Mouse (Mus musculus): ENCODE results near the gene Dennd6a. TPM values are rescaled to one million over a fixed set of nuclear protein-coding genes. Genes with fewer than 3 reads are reported as not detected.
A peak's percentile ranks its signal among the peaks of the same experiment; 100 is the strongest.

Dennd6a gene
- polyA plus RNA-seq, 1 experiment from 2014 or later: 33.2 TPM

DNA sequence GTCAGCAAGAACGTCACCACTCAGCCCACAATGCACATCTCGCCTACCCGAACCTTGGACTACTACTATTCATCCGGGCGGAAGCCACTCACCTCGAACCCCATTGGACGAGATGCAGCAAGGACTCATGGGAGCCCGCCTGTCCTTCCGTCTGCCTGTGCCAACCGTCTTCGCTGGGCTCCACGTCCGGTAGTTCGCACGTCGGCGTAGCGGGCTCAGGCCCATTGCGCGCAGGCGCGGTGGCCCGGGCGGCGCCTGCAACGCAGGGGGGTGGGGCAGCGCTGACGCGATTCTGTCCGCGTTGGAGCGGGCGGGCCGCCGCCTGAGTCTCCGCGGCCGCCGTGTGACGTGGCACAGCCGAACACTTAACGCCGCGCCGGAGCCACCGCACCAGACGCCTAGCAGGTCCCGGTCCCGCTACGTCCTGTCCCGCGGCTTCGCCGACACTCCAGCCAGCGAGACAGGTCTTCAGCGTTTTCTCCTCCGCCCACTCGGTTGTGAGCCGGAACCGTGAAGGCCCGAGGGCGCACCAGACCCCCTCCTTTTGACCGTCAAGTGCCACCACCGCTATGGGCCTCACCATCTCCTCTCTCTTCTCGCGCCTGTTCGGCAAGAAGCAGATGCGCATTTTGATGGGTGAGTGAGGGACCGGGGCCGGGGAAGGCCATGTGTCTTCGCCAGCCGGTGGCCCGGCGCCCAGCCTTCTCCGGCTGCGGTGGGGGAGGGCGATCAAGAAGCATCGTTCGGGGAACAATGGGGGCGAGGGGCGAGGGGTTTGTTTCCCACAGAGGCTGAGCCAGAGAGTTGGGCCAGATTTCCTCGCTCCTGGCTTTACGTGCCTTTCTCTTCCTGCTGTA lies 64.4 kb downstream of the Dennd6a start, which contains the start of gene Arf4:
Arf4 (plus strand) TSS at position 224 of the 857 bp plus-strand sequence.
- WGBS: under 1% methylated on average over 83 of the region's 83 CpGs

DNA sequence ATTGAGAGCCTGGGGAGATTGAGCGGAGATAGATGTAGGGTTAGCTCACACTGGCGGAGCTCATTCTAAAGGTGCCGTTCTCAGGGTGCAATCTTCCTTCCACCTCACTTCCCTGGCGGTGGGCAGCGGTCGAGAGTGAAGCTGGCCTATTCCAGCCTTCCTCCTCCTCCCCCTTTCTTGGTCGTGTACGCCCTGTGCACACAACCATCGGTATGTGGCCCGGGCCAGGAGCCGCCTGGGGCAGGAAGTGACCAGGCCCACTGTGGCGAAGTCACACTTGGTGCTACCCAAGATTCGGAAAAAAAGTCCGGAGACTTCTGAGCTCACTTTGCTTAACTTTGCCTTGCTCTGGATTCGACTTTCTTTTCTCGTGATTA lies 65.0 kb downstream of the Dennd6a start:
- H3K27ac ChIP-seq: peak overlapping the region; percentile 94
- 0 out of 2 replicates have a peak, but pooled peaks cover 2% of the 10 kb centered on the region for H3K36me3 ChIP-seq
- DNase-seq (ENCODE audit: low spot score): peak; percentile 73
- H3K4me1 ChIP-seq: peaks cover 15% of the 10 kb centered on the region
- H3K4me3 ChIP-seq: peak overlapping the region; percentile 86
- 1% methylated on average over 16 of the region's 16 CpGs for WGBS
- no peaks in the 10 kb centered on the region for H3K9me3 ChIP-seq (replicated peaks)
- no peaks in the 10 kb centered on the region for H3K27me3 ChIP-seq (ENCODE audit: low read depth, poor library complexity, severe bottlenecking)

More for the DNA sequence above, 64.4 kb downstream of the Dennd6a start, which contains the start of gene Arf4:
- H3K9me3 ChIP-seq (replicated peaks): no peaks in the 10 kb centered on the region
- peak within 1 kb of the TSS; percentile 94 for H3K27ac ChIP-seq
- H3K4me1 ChIP-seq: peaks cover 15% of the 10 kb centered on the region
- H3K4me3 ChIP-seq: peak within 1 kb of the TSS; percentile 86
- peak; percentile 96 for DNase-seq (ENCODE audit: low spot score)
- no peaks in the 10 kb centered on the region for H3K27me3 ChIP-seq (ENCODE audit: low read depth, poor library complexity, severe bottlenecking)
- H3K36me3 ChIP-seq: peaks cover 5% of the 10 kb centered on the region; the same call in 1 of the 2 replicates

DNA sequence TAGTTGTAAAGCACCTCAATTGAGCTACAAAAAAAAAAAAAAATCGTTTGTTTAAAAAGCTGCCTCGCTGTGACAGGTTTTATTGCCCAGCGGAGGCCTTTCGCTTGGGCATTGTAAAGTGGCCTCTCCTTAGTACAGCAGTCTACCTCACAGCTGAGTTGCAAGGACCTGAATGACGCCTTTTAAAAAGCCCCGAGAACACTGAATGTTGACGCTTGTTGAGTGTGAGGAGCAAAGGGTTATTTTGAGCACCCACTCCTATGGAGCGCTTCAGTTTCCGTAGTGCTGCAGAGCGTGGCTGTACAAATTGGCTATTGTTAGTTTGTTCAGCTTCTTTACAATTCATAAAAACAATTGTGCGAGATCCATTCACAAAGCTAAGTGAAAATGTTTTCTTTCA lies 65.6 kb downstream of the Dennd6a start:
- peak overlapping the region; percentile 94 for H3K27ac ChIP-seq
- 19% methylated on average over 11 of the region's 11 CpGs for whole genome bisulfite sequencing
- peaks cover 15% of the 10 kb centered on the region for H3K4me1 ChIP-seq
- no peaks in the 10 kb centered on the region for H3K27me3 ChIP-seq (ENCODE audit: low read depth, poor library complexity, severe bottlenecking)
- no peaks in the 10 kb centered on the region for H3K9me3 ChIP-seq (replicated peaks)
- DNase-seq (ENCODE audit: low spot score): no peak
- H3K36me3 ChIP-seq: 0 out of 2 replicates have a peak, but pooled peaks cover 2% of the 10 kb centered on the region
- peak overlapping the region; percentile 86 for H3K4me3 ChIP-seq

DNA sequence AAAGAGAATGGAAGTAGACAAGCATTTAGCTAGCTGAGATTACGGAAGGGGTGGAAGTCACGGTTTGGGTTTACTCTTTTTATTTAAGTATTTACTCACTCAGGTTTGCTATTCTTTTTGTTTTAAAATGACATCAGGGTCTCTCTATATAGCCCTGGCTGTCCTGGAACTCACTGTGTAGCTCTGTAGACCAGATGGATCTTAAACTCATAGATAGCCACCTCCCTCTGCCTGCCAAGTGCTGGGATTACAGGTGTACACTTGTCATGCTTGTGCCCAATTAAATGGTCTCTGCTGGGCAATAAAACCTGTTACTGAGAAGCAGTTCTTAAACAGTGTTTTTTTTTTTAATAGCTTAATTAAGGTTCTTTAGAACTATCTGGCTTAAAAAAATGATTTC lies 66.3 kb downstream of the Dennd6a start:
- no peak for DNase-seq (ENCODE audit: low spot score)
- 81% methylated on average over 2 of the region's 2 CpGs for WGBS
- Histone ChIP-seq H3K9me3 (replicated peaks) (no peaks in the 10 kb centered on the region), H3K27me3 (ENCODE audit: low read depth, poor library complexity, severe bottlenecking) (no peaks in the 10 kb centered on the region), H3K27ac (no peak overlapping the region), H3K36me3 (0 out of 2 replicates have a peak, but pooled peaks cover 2% of the 10 kb centered on the region), H3K4me1 (peaks cover 15% of the 10 kb centered on the region), H3K4me3 (peak overlapping the region; percentile 86)

DNA sequence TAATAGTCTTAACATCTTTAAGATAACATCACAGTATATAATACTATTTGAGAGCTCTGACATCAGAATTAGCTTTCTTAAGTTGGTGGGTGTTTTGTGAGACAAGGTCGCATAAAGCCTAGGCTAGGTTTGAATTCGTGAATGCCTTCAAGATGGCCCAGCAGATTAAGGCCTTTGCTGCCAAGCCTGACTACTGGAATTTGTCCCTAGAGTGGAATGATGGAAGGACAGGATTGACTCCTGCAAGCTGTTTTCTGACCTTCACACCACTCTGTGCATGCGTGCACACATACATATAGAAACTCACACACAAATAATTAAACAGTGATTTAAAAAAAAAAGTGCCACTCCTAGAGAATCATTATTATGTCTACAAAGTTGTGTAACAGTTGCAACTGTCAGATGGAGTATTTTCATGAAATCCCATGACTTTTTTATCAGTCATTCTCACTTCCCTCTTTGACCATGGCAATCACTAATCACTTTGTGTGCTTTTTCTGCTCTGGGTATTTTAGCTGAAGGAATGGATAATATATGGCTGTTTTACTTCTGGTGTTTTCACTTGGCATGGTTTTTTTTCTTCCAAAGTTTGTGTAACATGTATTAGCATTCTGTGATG lies 69.5 kb downstream of the Dennd6a start:
- H3K4me3 ChIP-seq: no peak overlapping the region
- no peak overlapping the region for H3K27ac ChIP-seq
- H3K9me3 ChIP-seq (replicated peaks): no peaks in the 10 kb centered on the region
- H3K4me1 ChIP-seq: peaks cover 12% of the 10 kb centered on the region
- H3K27me3 ChIP-seq (ENCODE audit: low read depth, poor library complexity, severe bottlenecking): no peaks in the 10 kb centered on the region
- no peak for DNase-seq (ENCODE audit: low spot score)
- 94% methylated on average over 3 of the region's 3 CpGs for WGBS
- peaks cover 16% of the 10 kb centered on the region for H3K36me3 ChIP-seq

DNA sequence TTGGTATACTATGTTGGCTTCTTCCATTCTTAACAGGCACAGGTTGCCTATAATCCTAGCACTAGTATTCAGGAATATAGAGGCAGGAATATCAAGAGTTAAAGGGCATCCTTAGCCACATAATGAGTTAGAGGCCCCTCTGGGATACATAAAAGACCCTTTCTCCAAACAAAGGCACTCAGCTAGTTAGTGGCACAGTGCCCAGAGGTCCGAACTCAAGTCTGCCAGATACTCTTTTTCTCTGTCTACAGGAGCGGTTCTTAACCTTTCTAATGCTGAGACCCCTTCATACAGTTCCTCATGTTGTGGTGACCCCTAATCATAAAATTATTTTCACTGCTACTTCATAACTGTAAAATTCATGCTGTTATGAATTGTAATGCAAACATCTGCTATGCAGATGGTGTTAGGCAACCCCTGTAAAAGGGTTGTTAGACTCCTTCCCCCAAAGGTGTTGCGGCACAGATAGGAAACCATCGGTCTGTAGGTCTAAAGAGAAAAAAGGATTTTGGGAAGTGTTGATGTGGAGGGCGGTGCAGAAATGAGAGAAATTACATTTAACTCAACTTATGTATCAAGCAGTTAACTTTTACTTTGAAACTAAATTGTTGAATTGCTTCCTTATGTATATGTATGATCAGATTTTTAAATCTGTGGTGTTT lies 72.5 kb downstream of the Dennd6a start:
- 74% methylated on average over 5 of the region's 5 CpGs for WGBS
- no peaks in the 10 kb centered on the region for H3K27me3 ChIP-seq (ENCODE audit: low read depth, poor library complexity, severe bottlenecking)
- DNase-seq (ENCODE audit: low spot score): no peak
- peaks cover 2% of the 10 kb centered on the region; the same call in 1 of the 2 replicates for H3K4me1 ChIP-seq
- no peak overlapping the region for H3K27ac ChIP-seq
- H3K9me3 ChIP-seq (replicated peaks): no peaks in the 10 kb centered on the region
- H3K36me3 ChIP-seq: peaks cover 36% of the 10 kb centered on the region
- no peak overlapping the region for H3K4me3 ChIP-seq

DNA sequence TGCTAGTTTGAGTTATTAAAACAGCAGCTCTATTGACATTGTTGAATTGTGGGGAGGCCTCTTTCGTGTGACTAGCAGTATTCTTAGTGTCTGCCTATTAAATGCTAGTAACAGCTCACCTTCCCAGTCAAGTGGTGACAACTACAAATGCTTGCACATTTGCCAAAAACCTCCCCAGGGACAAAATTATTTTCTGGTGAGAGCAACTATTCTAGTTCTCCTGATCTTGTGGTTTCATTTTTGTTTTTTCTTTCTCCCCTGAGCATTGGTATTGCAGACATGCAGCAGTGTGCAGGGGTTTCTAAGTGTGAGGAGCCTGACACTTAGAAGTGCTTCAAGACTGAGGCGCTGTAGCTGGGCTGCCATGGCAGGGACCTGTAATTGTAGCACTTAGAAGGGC lies 74.2 kb downstream of the Dennd6a start:
- Histone ChIP-seq H3K27me3 (ENCODE audit: low read depth, poor library complexity, severe bottlenecking) (no peaks in the 10 kb centered on the region), H3K27ac (no peak overlapping the region), H3K36me3 (peaks cover 51% of the 10 kb centered on the region), H3K9me3 (replicated peaks) (no peaks in the 10 kb centered on the region), H3K4me1 (peaks cover 2% of the 10 kb centered on the region; the same call in 1 of the 2 replicates), H3K4me3 (no peak overlapping the region)
- DNase-seq (ENCODE audit: low spot score): no peak
- 89% methylated on average over 2 of the region's 2 CpGs for WGBS

DNA sequence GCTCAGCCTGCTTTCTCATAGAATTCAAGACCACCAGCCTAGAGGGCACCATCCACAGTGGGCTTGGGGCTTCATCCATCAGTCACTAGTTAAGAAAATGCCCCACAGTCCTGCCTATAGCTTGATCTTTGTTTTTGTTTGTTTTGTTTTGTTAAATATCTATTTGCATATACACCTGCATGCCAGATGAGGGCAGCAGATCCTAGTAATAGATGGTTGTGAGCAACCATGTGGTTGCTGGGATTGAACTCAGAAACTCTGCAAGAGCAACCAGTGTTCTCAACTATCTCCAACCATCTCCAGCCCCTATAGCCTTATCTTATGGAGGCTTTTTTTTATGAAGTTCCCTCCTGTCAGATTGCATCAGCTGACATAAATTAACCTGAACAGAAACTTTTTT lies 78.2 kb downstream of the Dennd6a start:
- no peak for DNase-seq (ENCODE audit: low spot score)
- peaks cover 87% of the 10 kb centered on the region for H3K36me3 ChIP-seq
- H3K4me3 ChIP-seq: no peak overlapping the region
- no peaks in the 10 kb centered on the region for H3K27me3 ChIP-seq (ENCODE audit: low read depth, poor library complexity, severe bottlenecking)
- no peaks in the 10 kb centered on the region for H3K9me3 ChIP-seq (replicated peaks)
- no peaks in the 10 kb centered on the region for H3K4me1 ChIP-seq
- no peak overlapping the region for H3K27ac ChIP-seq

DNA sequence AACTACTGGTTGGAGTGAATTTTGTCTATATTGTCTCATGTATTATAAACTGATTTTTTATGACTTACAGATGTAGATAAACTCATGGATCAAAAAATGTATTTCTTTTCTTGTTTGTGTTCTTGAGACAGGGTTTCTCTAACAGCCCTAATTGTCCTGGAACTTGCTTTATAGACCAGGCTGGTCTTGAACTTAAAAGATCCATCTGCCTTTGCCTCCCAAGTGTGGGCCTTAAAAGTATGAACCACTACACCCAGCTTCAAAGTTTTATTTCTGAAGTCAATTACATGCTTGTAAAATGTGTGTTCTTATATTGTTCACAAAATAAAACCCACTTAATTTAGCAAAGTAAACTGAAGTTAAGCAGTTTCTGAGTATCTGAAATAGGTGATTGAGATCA lies 84.5 kb downstream of the Dennd6a start:
- no peaks in the 10 kb centered on the region for H3K4me1 ChIP-seq
- no peaks in the 10 kb centered on the region for H3K9me3 ChIP-seq (replicated peaks)
- no peak overlapping the region for H3K4me3 ChIP-seq
- H3K36me3 ChIP-seq: peaks cover 63% of the 10 kb centered on the region
- H3K27me3 ChIP-seq (ENCODE audit: low read depth, poor library complexity, severe bottlenecking): no peaks in the 10 kb centered on the region
- no peak for DNase-seq (ENCODE audit: low spot score)
- H3K27ac ChIP-seq: no peak overlapping the region

DNA sequence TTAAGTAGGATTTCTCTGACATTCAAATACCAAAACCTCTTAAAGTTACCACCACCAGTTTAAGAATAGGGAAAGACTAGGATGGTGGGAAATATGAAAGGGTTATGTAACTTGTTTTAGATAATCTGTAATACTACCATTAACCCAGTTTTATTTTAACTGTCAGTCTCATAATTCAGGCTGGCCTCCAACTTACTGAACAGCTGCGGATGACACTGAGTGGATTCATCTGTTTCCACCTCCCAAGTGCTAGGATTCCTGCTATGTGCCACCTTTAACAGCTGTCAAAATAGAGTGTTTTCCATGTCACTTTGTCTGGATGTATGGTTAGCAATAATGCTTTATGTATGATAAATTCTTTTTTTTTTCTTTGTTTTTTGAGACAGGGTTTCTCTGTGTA lies 86.6 kb downstream of the Dennd6a start:
- 87% methylated on average over 1 of the region's 1 CpGs for WGBS

DNA sequence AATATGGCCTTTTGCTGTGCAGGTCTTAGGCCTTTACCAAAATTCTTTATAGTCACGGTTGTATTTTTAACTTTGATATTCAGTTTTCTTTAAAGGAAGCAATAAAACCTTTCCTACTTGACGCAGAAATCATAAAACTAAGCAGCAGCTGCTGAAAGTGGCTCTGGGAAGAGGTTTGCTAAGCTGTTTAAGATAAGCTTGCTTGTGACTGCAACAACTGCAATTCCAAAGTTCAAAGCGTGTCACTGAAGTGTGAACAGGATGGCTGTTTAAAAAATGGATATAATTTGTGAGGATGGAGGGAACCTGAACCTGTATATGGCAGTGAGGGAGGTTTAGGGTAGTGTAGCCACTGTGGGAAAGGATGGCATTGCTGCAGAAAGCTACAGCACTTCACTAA lies 88.4 kb downstream of the Dennd6a start:
- no peak for DNase-seq (ENCODE audit: low spot score)
- 84% methylated on average over 3 of the region's 3 CpGs for WGBS
- Histone ChIP-seq H3K4me3 (no peak overlapping the region), H3K27me3 (ENCODE audit: low read depth, poor library complexity, severe bottlenecking) (no peaks in the 10 kb centered on the region), H3K36me3 (peaks cover 59% of the 10 kb centered on the region), H3K4me1 (peaks cover 4% of the 10 kb centered on the region), H3K9me3 (replicated peaks) (no peaks in the 10 kb centered on the region), H3K27ac (no peak overlapping the region)

More for the DNA sequence above, 86.6 kb downstream of the Dennd6a start:
- H3K27ac ChIP-seq: no peak overlapping the region
- H3K27me3 ChIP-seq (ENCODE audit: low read depth, poor library complexity, severe bottlenecking): no peaks in the 10 kb centered on the region
- H3K36me3 ChIP-seq: peaks cover 62% of the 10 kb centered on the region
- no peaks in the 10 kb centered on the region for H3K9me3 ChIP-seq (replicated peaks)
- DNase-seq (ENCODE audit: low spot score): no peak
- no peaks in the 10 kb centered on the region for H3K4me1 ChIP-seq
- no peak overlapping the region for H3K4me3 ChIP-seq

DNA sequence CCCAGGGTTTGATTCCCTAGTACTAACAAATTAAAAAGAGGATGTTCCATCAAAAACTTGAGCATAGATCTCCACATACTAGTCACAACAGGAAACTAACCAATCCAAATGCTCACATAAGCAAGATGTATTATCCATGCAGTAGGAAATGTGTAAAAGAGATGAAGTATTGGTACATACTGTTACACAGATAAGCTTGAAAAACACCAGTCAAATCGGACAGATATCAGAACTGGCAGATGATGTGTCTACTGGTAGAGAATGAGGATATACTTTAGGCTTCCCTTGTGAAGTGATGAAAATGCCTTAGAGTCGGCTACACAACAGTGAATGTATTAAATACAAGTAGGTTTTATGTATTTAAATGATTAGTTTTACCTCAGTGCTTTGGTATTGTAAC lies 88.8 kb downstream of the Dennd6a start:
- Histone ChIP-seq H3K4me3 (no peak overlapping the region), H3K36me3 (peaks cover 54% of the 10 kb centered on the region), H3K27ac (no peak overlapping the region), H3K27me3 (ENCODE audit: low read depth, poor library complexity, severe bottlenecking) (no peaks in the 10 kb centered on the region), H3K9me3 (replicated peaks) (no peaks in the 10 kb centered on the region), H3K4me1 (peaks cover 8% of the 10 kb centered on the region)
- no peak for DNase-seq (ENCODE audit: low spot score)
- 90% methylated on average over 2 of the region's 2 CpGs for WGBS

DNA sequence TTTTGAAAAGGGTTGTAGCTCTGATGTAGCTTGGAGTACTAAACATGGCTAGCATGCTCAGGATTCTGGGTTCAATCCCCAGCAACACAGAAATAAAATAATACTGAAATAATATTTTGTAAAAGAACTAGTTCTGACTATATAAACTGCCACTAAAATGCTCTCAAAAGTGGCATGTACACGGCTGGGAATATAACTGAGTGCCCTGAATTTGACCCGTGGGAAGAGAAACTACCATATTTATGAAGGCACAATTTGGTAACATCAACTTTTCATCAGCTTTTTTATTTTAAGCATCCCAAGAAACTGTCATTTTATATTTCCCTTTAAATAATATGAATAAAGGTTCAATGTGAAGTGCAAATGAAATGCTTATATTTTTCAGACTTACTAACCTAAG lies 90.2 kb downstream of the Dennd6a start:
- WGBS: 95% methylated on average over 2 of the region's 2 CpGs
- Histone ChIP-seq H3K4me1 (peaks cover 18% of the 10 kb centered on the region), H3K27ac (no peak overlapping the region), H3K4me3 (no peak overlapping the region), H3K9me3 (replicated peaks) (no peaks in the 10 kb centered on the region), H3K36me3 (peaks cover 43% of the 10 kb centered on the region), H3K27me3 (ENCODE audit: low read depth, poor library complexity, severe bottlenecking) (no peaks in the 10 kb centered on the region)
- no peak for DNase-seq (ENCODE audit: low spot score)
